26 mouse cellular contexts compared by ENCODE assay signal in genomic region chr1:37013006-37013405, GRCm38 (mm10). TPM values are rescaled to one million over a fixed set of nuclear protein-coding genes. Genes with fewer than 3 reads are reported as not detected.
A peak's percentile ranks its signal among the peaks of the same experiment; 100 is the strongest.
DNase-seq lines count a peak whose midpoint lies in the region; ATAC-seq and TF ChIP-seq lines count a peak whose summit lies in the region.
"Had no signal": no experiment of that assay in that cellular context is flagged by ENCODE, and none has a peak within 500 bp of the region (broad histone marks: within the 10 kb centered on the region; RNA-seq: fewer than 3 reads in every experiment).

No protein-coding gene starts in this region.

- intact Hi-C loops in heart, postnatal 25 days (cut with DNase I): no loop called here

- peak; percentile 42 for DNase-seq in heart, adult 8-10 months (ENCODE audit: low spot score)
- no peak for DNase-seq in heart, postnatal 25 days (ENCODE audit: low spot score)
- peak; percentile 7 for DNase-seq in lung, postnatal 36 days
- DNase-seq in lung, postnatal 0 days (ENCODE audit: low spot score): no peak
- no peak for DNase-seq in liver, postnatal 0 days
- no peak for DNase-seq in layer of hippocampus, postnatal 25 days (ENCODE audit: extremely low spot score in 1 of 2, low spot score in 1 of 2)
- DNase-seq: cerebellum, adult 18-20 months; cerebellum, postnatal 10 days; left cerebral cortex, postnatal 4 days; midbrain, embryonic 14.5 days; right cerebral cortex, postnatal 4 days; thymus, adult 2 months; thymus, postnatal 36 days had no signal

- H3K27ac ChIP-seq in lung, postnatal 0 days (ENCODE audit: low read length): no peak overlapping the region
- H3K27ac ChIP-seq in liver, postnatal 0 days (ENCODE audit: low read depth): no peak overlapping the region
- H3K27ac ChIP-seq: embryonic facial prominence, embryonic 13.5 days; forebrain, embryonic 10.5 days; forebrain, embryonic 15.5 days; heart, embryonic 13.5 days; hindbrain, embryonic 12.5 days; layer of hippocampus, adult 2 months; liver, embryonic 12.5 days; neural tube, embryonic 12.5 days had no signal

- H3K9ac ChIP-seq in lung, postnatal 0 days (replicated peaks; ENCODE audit: low read depth): no peak overlapping the region
- H3K9ac ChIP-seq in liver, postnatal 0 days (replicated peaks): no peak overlapping the region
- H3K9ac ChIP-seq: embryonic facial prominence, embryonic 13.5 days; forebrain, embryonic 15.5 days; heart, embryonic 13.5 days; hindbrain, embryonic 12.5 days; liver, embryonic 12.5 days; neural tube, embryonic 12.5 days had no signal

- no peak for TF ChIP-seq EP300 in lung, postnatal 0 days (IDR thresholded peaks at IDR 0.05)
- TF ChIP-seq EP300 in liver, postnatal 0 days (IDR thresholded peaks at IDR 0.05; ENCODE audit: low read depth): no peak

- H3K36me3 ChIP-seq in lung, postnatal 0 days (ENCODE audit: insufficient read depth, low read length): no peaks in the 10 kb centered on the region
- no peaks in the 10 kb centered on the region for H3K36me3 ChIP-seq in megakaryocyte, embryonic 14.5 days (replicated peaks; ENCODE audit: low read length)
- H3K36me3 ChIP-seq in liver, postnatal 0 days (replicated peaks; ENCODE audit: insufficient read depth, low read length): no peaks in the 10 kb centered on the region
- H3K36me3 ChIP-seq: embryonic facial prominence, embryonic 13.5 days; forebrain, embryonic 10.5 days; forebrain, embryonic 15.5 days; heart, embryonic 13.5 days; hindbrain, embryonic 12.5 days; liver, embryonic 12.5 days; neural tube, embryonic 12.5 days had no signal

- H3K4me2 ChIP-seq in lung, postnatal 0 days (replicated peaks; ENCODE audit: low read depth, low read length): no peak overlapping the region
- H3K4me2 ChIP-seq in liver, postnatal 0 days (ENCODE audit: low read depth, low read length): no peak overlapping the region
- H3K4me2 ChIP-seq: embryonic facial prominence, embryonic 13.5 days; forebrain, embryonic 15.5 days; heart, embryonic 13.5 days; hindbrain, embryonic 12.5 days; liver, embryonic 12.5 days; neural tube, embryonic 12.5 days had no signal

- 78% methylated on average over 2 of the region's 2 CpGs for WGBS in lung, postnatal 0 days
- WGBS in liver, postnatal 0 days (ENCODE audit: insufficient replicate concordance): 66% methylated on average over 2 of the region's 2 CpGs

- H3K27me3 ChIP-seq in lung, postnatal 0 days (replicated peaks; ENCODE audit: insufficient read depth, low read length): no peaks in the 10 kb centered on the region
- H3K27me3 ChIP-seq in megakaryocyte, embryonic 14.5 days (replicated peaks): peaks cover 4% of the 10 kb centered on the region
- H3K27me3 ChIP-seq in liver, postnatal 0 days (ENCODE audit: insufficient read depth, low read length): no peaks in the 10 kb centered on the region
- H3K27me3 ChIP-seq: embryonic facial prominence, embryonic 13.5 days; forebrain, embryonic 15.5 days; heart, embryonic 13.5 days; hindbrain, embryonic 12.5 days; liver, embryonic 12.5 days; neural tube, embryonic 12.5 days had no signal

- ATAC-seq in lung, postnatal 0 days: no peak
- no peak for ATAC-seq in liver, postnatal 0 days
- ATAC-seq: forebrain, embryonic 15.5 days; liver, embryonic 12.5 days had no signal

- no peaks in the 10 kb centered on the region for H3K9me3 ChIP-seq in lung, postnatal 0 days (ENCODE audit: low read length)
- H3K9me3 ChIP-seq in megakaryocyte, embryonic 14.5 days: peaks cover 10% of the 10 kb centered on the region
- no peaks in the 10 kb centered on the region for H3K9me3 ChIP-seq in liver, postnatal 0 days (ENCODE audit: low read length)
- H3K9me3 ChIP-seq: embryonic facial prominence, embryonic 13.5 days; forebrain, embryonic 10.5 days; forebrain, embryonic 15.5 days; heart, embryonic 13.5 days; hindbrain, embryonic 12.5 days; liver, embryonic 12.5 days; neural tube, embryonic 12.5 days had no signal

- H3K4me3 ChIP-seq in lung, postnatal 0 days (ENCODE audit: low read depth, low read length): no peak overlapping the region
- peak overlapping the region; percentile 28 for H3K4me3 ChIP-seq in megakaryocyte, embryonic 14.5 days (replicated peaks)
- no peak overlapping the region for H3K4me3 ChIP-seq in liver, postnatal 0 days (ENCODE audit: low read depth, low read length)
- H3K4me3 ChIP-seq: embryonic facial prominence, embryonic 13.5 days; forebrain, embryonic 10.5 days; forebrain, embryonic 15.5 days; heart, embryonic 13.5 days; hindbrain, embryonic 12.5 days; layer of hippocampus, adult 2 months; liver, embryonic 12.5 days; myocyte; neural tube, embryonic 12.5 days had no signal

- no peaks in the 10 kb centered on the region for H3K4me1 ChIP-seq in lung, postnatal 0 days (ENCODE audit: insufficient read depth, low read depth, low read length)
- peaks cover 33% of the 10 kb centered on the region for H3K4me1 ChIP-seq in megakaryocyte, embryonic 14.5 days
- no peaks in the 10 kb centered on the region for H3K4me1 ChIP-seq in liver, postnatal 0 days (ENCODE audit: insufficient read depth)
- H3K4me1 ChIP-seq: embryonic facial prominence, embryonic 13.5 days; forebrain, embryonic 10.5 days; forebrain, embryonic 15.5 days; heart, embryonic 13.5 days; hindbrain, embryonic 12.5 days; liver, embryonic 12.5 days; neural tube, embryonic 12.5 days had no signal

- TF ChIP-seq CTCF in lung, postnatal 0 days (IDR thresholded peaks at IDR 0.05): no peak
- TF ChIP-seq CTCF in liver, postnatal 0 days (IDR thresholded peaks at IDR 0.05; ENCODE audit: low read depth): no peak

RNA-seq across cellular contexts. Expression of gene Vwa3b, which starts 13.4 kb away (rescaled TPM):
- total RNA-seq in heart, adult 8-10 months (2022): under 1 TPM in 3 of 4 experiments, not detected in 1; 0.16 to 0.41 (median 0.29) TPM
- total RNA-seq in heart, postnatal 25 days (2021): under 1 TPM; 0.31 to 0.34 TPM
- polyA plus RNA-seq in lung, postnatal 0 days (2015; fragmentation: Nextera tagmentation; extraction: Ambion mirVana): 1.4 and 2.3 TPM in 2 replicates
- not detected in 2 replicates for polyA plus RNA-seq in megakaryocyte, embryonic 14.5 days (2012; ENCODE audit: insufficient read depth, low replicate concordance)
- polyA plus RNA-seq in liver, postnatal 0 days (2015; fragmentation: Nextera tagmentation; extraction: Ambion mirVana): 1.1 and 1.8 TPM in 2 replicates
- total RNA-seq in layer of hippocampus, postnatal 25 days (2021): 10 to 100 TPM; 19.6 to 21.1 TPM
- total RNA-seq: common myeloid progenitor, adult 5-6 weeks; MEL had no signal
- polyA plus RNA-seq: kidney, embryonic 14.5 days; liver, embryonic 12.5 days; myocyte had no signal

Comparison
In these comparisons a context has a peak if more than half of its experiments do, and no peak if none do; other contexts are left out.
1. DNase-seq: peak in heart, adult 8-10 months (single experiment) and lung, postnatal 36 days (single experiment); none in heart, postnatal 25 days (single experiment), lung, postnatal 0 days (single experiment), liver, postnatal 0 days (single experiment) and layer of hippocampus, postnatal 25 days (0 of 2).
2. RNA of gene Vwa3b, which starts 13.4 kb away (total RNA-seq): 19.6 to 21.1 TPM in layer of hippocampus, postnatal 25 days; 0.31 to 0.34 TPM in heart, postnatal 25 days and 0.16 to 0.41 TPM in heart, adult 8-10 months; every median in the first group is over 10 times any median in the second.